Mouse (Mus musculus): ENCODE measurements around the gene Ccdc40. TPM values are rescaled to one million over a fixed set of nuclear protein-coding genes. Genes with fewer than 3 reads are reported as not detected.
"Not testable (repeated sequence)": the region's sequence is repeated elsewhere in the genome, so short reads cannot be mapped to it uniquely, and the experiment has no call there.

The Ccdc40 gene
- polyA plus RNA-seq, 1 experiment from 2014 or later: 6.7 TPM

GRCm38 (mm10) chr11:119267768-119268556 is 39.6 kb downstream of the Ccdc40 start, which contains the start of gene Gaa:
Gene Gaa, plus strand, starts transcription at chr11:119267887.
- peaks cover 31% of the 10 kb centered on the region for H3K36me3 ChIP-seq
- H3K4me2 ChIP-seq: peak within 1 kb of the TSS; percentile 80
- H3K9me3 ChIP-seq: no peaks in the 10 kb centered on the region
- ATAC-seq (ENCODE audit: insufficient number of reproducible peaks, insufficient read depth, low FRiP score, low TSS enrichment, low read depth): peak; percentile 70; the same call in 1 of the 2 replicates
- no peak within 1 kb of the TSS for H3K27ac ChIP-seq
- 3% methylated on average over 52 of the region's 52 CpGs for WGBS
- peak within 1 kb of the TSS; percentile 73 for H3K4me3 ChIP-seq
- no peaks in the 10 kb centered on the region for H3K27me3 ChIP-seq
- H3K9ac ChIP-seq: peak within 1 kb of the TSS; percentile 83
- peaks cover 14% of the 10 kb centered on the region for H3K4me1 ChIP-seq

DNA sequence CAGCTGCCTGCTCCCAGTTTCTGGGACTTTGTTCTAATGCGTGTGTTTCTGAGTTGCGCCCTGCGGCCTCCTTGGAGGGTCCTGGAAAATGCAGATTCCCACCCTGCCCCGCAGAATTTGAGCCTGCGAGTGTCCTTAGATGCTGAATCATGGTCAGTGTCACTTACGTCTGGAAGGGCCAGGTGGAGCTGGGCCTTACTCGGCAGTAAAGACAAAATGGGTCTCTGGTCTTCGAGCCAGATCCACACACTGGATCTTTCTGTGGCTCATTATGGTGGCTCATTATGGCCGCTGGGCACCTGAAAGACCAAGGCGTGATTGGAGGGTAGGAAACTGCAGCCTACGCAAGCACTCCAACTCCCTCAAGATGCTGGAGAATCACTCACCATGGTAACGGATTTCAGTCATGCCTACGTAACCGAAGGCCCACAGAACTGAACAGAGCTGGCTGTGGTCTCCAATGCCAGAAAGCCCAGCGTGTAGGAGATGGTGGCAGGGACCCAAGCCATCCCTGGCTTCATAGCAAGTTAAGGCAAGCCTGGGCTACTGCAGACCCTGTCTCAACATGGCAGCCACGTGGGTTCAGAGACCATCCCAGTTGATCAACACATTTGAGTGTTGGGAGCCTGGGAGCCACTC is 40.3 kb downstream of the Ccdc40 start:
- H3K4me2 ChIP-seq: peak overlapping the region; percentile 80
- peak overlapping the region; percentile 83 for H3K9ac ChIP-seq
- peaks cover 38% of the 10 kb centered on the region for H3K36me3 ChIP-seq
- 79% methylated on average over 16 of the region's 16 CpGs for WGBS
- H3K27me3 ChIP-seq: no peaks in the 10 kb centered on the region
- no peak overlapping the region for H3K27ac ChIP-seq
- no peak for ATAC-seq (ENCODE audit: insufficient number of reproducible peaks, insufficient read depth, low FRiP score, low TSS enrichment, low read depth)
- H3K9me3 ChIP-seq: no peaks in the 10 kb centered on the region
- peaks cover 14% of the 10 kb centered on the region for H3K4me1 ChIP-seq
- peak overlapping the region; percentile 73 for H3K4me3 ChIP-seq

DNA sequence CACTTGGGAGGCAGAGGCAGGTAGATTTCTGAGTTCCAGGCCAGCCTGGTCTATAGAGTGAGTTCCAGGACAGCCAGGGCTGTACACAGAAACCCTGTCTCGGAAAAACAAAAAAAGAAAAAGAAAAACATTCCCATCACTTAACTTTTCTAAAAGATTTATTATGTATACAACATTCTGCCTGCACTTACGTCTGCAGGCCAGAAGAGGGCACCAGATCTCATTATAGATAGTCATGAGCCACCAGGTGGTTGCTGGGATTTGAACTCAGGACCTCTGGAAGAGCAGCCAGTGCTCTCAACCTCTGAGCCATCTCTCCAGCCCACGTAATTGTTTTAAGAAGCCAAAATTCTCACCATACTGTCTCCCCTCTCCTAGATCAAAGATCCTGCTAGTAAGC is 44.1 kb downstream of the Ccdc40 start:
- ATAC-seq (ENCODE audit: insufficient number of reproducible peaks, insufficient read depth, low FRiP score, low TSS enrichment, low read depth); H3K4me3 ChIP-seq; H3K27ac ChIP-seq; H3K4me2 ChIP-seq; H3K9ac ChIP-seq; H3K27me3 ChIP-seq; H3K9me3 ChIP-seq: not testable (repeated sequence)
- Histone ChIP-seq H3K36me3 (peaks cover 64% of the 10 kb centered on the region), H3K4me1 (peaks cover 11% of the 10 kb centered on the region)
- WGBS: 72% methylated on average over 3 of the region's 3 CpGs

DNA sequence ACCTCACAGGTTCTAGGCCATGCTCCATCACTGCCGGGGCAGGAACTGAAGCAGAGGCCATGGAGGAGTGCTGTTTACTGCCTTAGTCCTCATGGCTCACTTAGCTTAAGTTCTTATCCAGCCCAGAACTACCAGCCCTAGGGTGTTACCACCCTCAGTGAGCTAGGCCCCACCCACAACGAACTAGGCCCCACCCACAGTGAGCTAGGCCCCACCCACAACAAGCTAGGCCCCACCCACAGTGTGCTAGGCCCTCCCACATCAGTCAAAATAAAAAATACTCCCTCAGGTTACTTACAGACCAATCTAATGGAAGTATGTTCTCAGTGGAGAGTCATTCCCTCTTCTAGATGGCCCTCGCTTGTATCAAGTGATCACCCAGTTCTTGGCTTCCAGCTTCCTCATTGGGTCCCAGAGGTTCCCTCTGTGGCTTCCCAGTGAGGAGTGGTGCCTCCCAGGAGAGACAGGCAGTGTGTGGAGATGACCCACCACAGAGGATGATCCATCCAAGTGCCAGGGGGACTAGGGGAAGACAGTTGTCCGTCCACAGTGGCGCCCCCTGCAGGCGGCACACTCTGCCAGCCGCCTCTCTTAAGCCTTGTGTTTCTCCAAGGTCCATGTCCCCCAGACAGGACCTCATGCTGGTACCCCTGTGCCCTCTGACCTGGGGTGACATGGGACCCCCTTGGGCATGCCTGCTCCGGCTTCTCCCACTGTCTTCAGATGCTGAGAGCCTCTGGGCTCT is 45.0 kb downstream of the Ccdc40 start:
- WGBS: 87% methylated on average over 8 of the region's 8 CpGs
- peaks cover 73% of the 10 kb centered on the region for H3K36me3 ChIP-seq
- no peak overlapping the region for H3K4me2 ChIP-seq

GRCm38 (mm10) chr11:119281030-119281429 is 52.7 kb downstream of the Ccdc40 start:
- WGBS: 82% methylated on average over 15 of the region's 15 CpGs
- ATAC-seq (ENCODE audit: insufficient number of reproducible peaks, insufficient read depth, low FRiP score, low TSS enrichment, low read depth): no peak
- peaks cover 87% of the 10 kb centered on the region for H3K36me3 ChIP-seq

More for the DNA sequence above, 45.0 kb downstream of the Ccdc40 start:
- no peak; the same call in 1 of the 2 replicates for ATAC-seq (ENCODE audit: insufficient number of reproducible peaks, insufficient read depth, low FRiP score, low TSS enrichment, low read depth)
- Histone ChIP-seq H3K27me3 (no peaks in the 10 kb centered on the region), H3K9ac (no peak overlapping the region), H3K27ac (no peak overlapping the region), H3K4me1 (peaks cover 7% of the 10 kb centered on the region), H3K4me3 (no peak overlapping the region), H3K9me3 (no peaks in the 10 kb centered on the region)

DNA sequence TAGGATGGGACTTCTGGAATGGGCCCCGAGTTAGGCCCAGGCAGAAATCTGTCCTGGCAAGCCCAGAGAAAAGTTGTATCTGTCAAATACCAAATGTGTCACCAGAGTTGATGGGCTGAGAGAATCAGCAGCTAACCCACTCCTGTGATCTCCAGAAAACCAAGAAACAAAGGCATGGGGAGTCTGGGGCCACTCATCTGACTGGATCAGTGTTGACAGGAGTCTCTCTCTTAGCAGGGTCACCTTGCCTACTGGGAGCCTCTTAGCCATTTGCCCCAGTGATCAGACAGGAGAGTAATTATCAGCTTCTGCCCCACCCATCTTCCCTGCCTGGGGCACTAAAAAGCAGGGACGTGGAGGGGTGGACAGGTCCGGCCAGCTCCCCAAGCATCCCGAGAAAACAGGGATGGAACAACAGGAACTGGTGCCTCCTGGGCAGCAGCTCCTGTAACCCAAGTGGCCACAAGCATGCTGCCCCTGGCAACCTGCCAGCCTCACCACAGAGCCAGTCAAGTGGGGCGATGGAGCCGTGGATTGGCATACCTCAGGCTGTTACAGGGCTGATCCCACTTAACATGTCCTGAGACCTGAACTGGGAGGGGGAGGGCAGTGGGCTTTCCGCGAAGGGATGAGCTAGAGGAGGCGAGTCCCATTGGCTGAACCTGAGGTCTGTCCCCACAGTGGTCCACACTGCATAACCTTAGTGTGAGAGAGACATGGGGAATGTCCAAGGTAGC is 57.6 kb downstream of the Ccdc40 start:
- Histone ChIP-seq H3K27ac (no peak overlapping the region; the same call in 1 of the 2 replicates), H3K9ac (no peak overlapping the region), H3K27me3 (no peaks in the 10 kb centered on the region), H3K4me2 (no peak overlapping the region), H3K4me3 (no peak overlapping the region), H3K4me1 (peaks cover 7% of the 10 kb centered on the region), H3K36me3 (peaks cover 89% of the 10 kb centered on the region), H3K9me3 (no peaks in the 10 kb centered on the region)
- 56% methylated on average over 9 of the region's 9 CpGs for WGBS
- no peak for ATAC-seq (ENCODE audit: insufficient number of reproducible peaks, insufficient read depth, low FRiP score, low TSS enrichment, low read depth)

More at GRCm38 (mm10) chr11:119281030-119281429, 52.7 kb downstream of the Ccdc40 start:
- peaks cover 2% of the 10 kb centered on the region for H3K4me1 ChIP-seq
- no peak overlapping the region for H3K27ac ChIP-seq
- no peak overlapping the region for H3K4me2 ChIP-seq
- H3K9ac ChIP-seq: no peak overlapping the region
- H3K9me3 ChIP-seq: no peaks in the 10 kb centered on the region
- H3K4me3 ChIP-seq: no peak overlapping the region
- H3K27me3 ChIP-seq: no peaks in the 10 kb centered on the region

GRCm38 (mm10) chr11:119287207-119287992 is 59.0 kb downstream of the Ccdc40 start:
- 88% methylated on average over 20 of the region's 20 CpGs for WGBS
- Histone ChIP-seq H3K4me1 (peaks cover 7% of the 10 kb centered on the region), H3K9ac (no peak overlapping the region), H3K27me3 (no peaks in the 10 kb centered on the region), H3K4me2 (no peak overlapping the region), H3K27ac (no peak overlapping the region), H3K4me3 (no peak overlapping the region), H3K9me3 (peaks cover 2% of the 10 kb centered on the region; the same call in 1 of the 2 replicates), H3K36me3 (peaks cover 90% of the 10 kb centered on the region)
- ATAC-seq (ENCODE audit: insufficient number of reproducible peaks, insufficient read depth, low FRiP score, low TSS enrichment, low read depth): no peak

DNA sequence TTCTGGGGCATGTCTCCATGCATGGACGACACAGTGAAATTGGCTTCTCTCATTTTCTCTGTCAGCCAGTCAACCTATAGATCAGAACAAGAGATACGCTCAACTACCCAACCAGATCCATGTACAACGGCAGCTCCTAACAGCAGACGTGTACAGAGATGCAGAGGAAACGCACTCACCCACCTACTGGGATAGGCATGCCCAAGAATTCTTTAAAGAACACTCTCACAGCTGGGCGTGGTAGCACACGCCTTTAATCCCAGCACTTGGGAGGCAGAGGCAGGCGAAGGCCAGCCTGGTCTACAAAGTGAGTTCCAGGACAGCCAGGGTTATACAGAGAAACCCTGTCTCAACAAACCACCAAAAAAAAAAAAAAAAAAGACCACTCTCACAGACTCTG is 64.5 kb downstream of the Ccdc40 start:
- peaks cover 97% of the 10 kb centered on the region for H3K36me3 ChIP-seq
- not testable (repeated sequence) for H3K4me3 ChIP-seq; ATAC-seq (ENCODE audit: insufficient number of reproducible peaks, insufficient read depth, low FRiP score, low TSS enrichment, low read depth); H3K4me1 ChIP-seq; H3K27me3 ChIP-seq; H3K9ac ChIP-seq; H3K9me3 ChIP-seq; H3K27ac ChIP-seq; H3K4me2 ChIP-seq
- WGBS: 95% methylated on average over 8 of the region's 8 CpGs

- peak overlapping the region; percentile 99 for H3K9ac ChIP-seq
- WGBS: 85% methylated on average over 6 of the region's 6 CpGs
- no peak overlapping the region for H3K27ac ChIP-seq
- H3K36me3 ChIP-seq: peaks cover 53% of the 10 kb centered on the region
- H3K4me2 ChIP-seq: peak overlapping the region; percentile 86
- no peaks in the 10 kb centered on the region for H3K9me3 ChIP-seq
- H3K4me3 ChIP-seq: peak overlapping the region; percentile 99; the same call in 1 of the 2 replicates
- no peaks in the 10 kb centered on the region for H3K27me3 ChIP-seq
- H3K4me1 ChIP-seq: peaks cover 15% of the 10 kb centered on the region
- no peak for ATAC-seq (ENCODE audit: insufficient number of reproducible peaks, insufficient read depth, low FRiP score, low TSS enrichment, low read depth)
These were observed 69.6 kb downstream of the Ccdc40 start for GRCm38 (mm10) chr11:119297996-119298395.

DNA sequence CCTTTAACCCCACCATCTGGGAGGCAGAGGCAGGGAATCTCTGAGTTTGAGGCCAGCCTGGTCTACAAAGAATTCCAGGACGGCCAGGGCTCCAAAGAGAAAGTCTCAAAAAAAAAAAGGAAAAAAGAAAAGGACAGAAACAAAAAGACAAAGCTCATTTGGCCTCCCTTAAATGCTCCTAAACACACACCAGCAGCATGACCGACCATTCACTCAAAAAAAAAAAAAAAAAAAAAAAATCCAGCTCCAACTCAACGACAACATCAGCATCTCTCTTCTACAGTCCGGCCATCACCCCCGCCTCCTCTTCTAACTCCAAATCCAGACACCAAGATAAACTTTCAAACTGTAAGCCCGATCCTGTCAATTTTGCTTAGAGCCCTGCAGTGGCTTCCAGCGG is 70.5 kb downstream of the Ccdc40 start:
- 14% methylated on average over 7 of the region's 7 CpGs for WGBS
- Histone ChIP-seq H3K9ac (peak overlapping the region; percentile 99), H3K9me3 (no peaks in the 10 kb centered on the region), H3K4me2 (peak overlapping the region; percentile 86), H3K4me3 (peak overlapping the region; percentile 99), H3K4me1 (peaks cover 15% of the 10 kb centered on the region), H3K27ac (peak overlapping the region; percentile 88; the same call in 1 of the 2 replicates), H3K27me3 (peaks cover 3% of the 10 kb centered on the region), H3K36me3 (peaks cover 44% of the 10 kb centered on the region)
- no peak for ATAC-seq (ENCODE audit: insufficient number of reproducible peaks, insufficient read depth, low FRiP score, low TSS enrichment, low read depth)

All from embryonic facial prominence, embryonic 13.5 days (tissue).